Comparison of ENCODE assay signal across 8 mouse cellular contexts in the genomic region with DNA sequence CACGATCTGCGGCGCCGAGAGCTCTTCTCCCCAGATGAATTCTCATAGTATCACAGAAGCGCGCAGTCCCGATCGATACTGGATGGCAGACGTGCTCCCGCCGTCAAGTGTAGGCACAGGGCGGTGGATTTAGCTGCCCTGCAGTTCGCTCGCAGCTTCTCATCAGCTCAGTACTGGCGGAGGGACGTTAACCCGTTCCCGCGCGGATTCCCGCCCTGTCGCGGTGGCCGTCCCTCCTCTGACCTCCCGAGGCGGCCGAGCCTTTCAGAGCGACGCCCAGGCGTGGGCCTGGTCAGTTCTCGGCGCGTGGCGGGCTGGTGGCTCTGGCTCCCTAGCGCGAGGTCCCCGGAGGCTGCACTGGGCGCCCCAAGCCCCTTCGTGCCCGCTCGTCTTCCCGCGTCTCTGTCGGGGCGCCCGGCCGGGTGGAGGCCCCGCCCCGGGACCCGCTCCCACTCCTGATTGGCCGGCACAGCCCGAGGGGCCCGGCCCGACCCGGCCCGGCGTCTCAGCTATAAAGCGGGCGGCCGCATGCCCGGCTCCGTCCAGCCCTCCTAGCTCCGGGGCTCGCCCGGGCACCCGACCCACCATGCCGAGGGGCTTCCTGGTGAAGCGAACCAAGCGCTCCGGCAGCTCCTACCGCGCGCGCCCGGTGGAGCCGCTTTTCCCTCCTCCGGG. TPM values are rescaled to one million over a fixed set of nuclear protein-coding genes. Genes with fewer than 3 reads are reported as not detected.
DNase-seq lines count a peak whose midpoint lies in the region; ATAC-seq and TF ChIP-seq lines count a peak whose summit lies in the region.

A gene (plus strand): TSS at position 541 of the 675 bp plus-strand sequence.

- no peak for TF ChIP-seq POLR2A in kidney, adult 2 months (IDR thresholded peaks at IDR 0.05; ENCODE audit: low read depth, low read length)
- no peak for TF ChIP-seq POLR2A in brain, embryonic 14.5 days (IDR thresholded peaks at IDR 0.05; ENCODE audit: borderline replicate concordance, extremely low read depth, insufficient read depth, insufficient read length, poor library complexity, severe bottlenecking)

- H3K4me1 ChIP-seq in kidney, adult 2 months (ENCODE audit: control insufficient read depth, insufficient read depth, low read length): no peaks in the 10 kb centered on the region
- H3K4me1 ChIP-seq in ES-E14 (ENCODE audit: control insufficient read depth in 2 of 2, insufficient read depth in 2 of 2, low read length in 2 of 2, poor library complexity in 1 of 2): no peaks in the 10 kb centered on the region
- H3K4me1 ChIP-seq in heart, postnatal 0 days (ENCODE audit: control insufficient read depth, insufficient read depth): peaks cover 14% of the 10 kb centered on the region
- H3K4me1 ChIP-seq in liver, embryonic 13.5 days (replicated peaks): peaks cover 23% of the 10 kb centered on the region
- peaks cover 5% of the 10 kb centered on the region; the same call in 1 of the 2 replicates for H3K4me1 ChIP-seq in stomach, postnatal 0 days (replicated peaks; ENCODE audit: control insufficient read depth, insufficient read depth)

- in situ Hi-C loops in ES-E14 (cut with MboI; ENCODE audit: low sequenced_read_pairs in 2 of 2, unreplicated experiment in 2 of 2): no loop called here

- H3K9me3 ChIP-seq in ES-E14 (ENCODE audit: control insufficient read depth, insufficient read depth, low read depth, low read length): no peaks in the 10 kb centered on the region
- H3K9me3 ChIP-seq in heart, postnatal 0 days (replicated peaks; ENCODE audit: control insufficient read depth, low read length): no peaks in the 10 kb centered on the region
- no peaks in the 10 kb centered on the region for H3K9me3 ChIP-seq in liver, embryonic 13.5 days (replicated peaks)
- H3K9me3 ChIP-seq in stomach, postnatal 0 days (ENCODE audit: control insufficient read depth, low read length): no peaks in the 10 kb centered on the region

- TF ChIP-seq CTCF in kidney, adult 2 months (conservative IDR thresholded peaks at IDR 0.05; ENCODE audit: insufficient read depth, insufficient read length, low read depth, low read length): no peak
- TF ChIP-seq CTCF in brain, embryonic 14.5 days (IDR thresholded peaks at IDR 0.05; ENCODE audit: borderline replicate concordance, extremely low read depth, insufficient read depth, insufficient read length): no peak
- TF ChIP-seq CTCF in heart, postnatal 0 days (IDR thresholded peaks at IDR 0.05; ENCODE audit: low read depth): no peak
- TF ChIP-seq CTCF in stomach, postnatal 0 days (IDR thresholded peaks at IDR 0.05; ENCODE audit: low read depth): no peak

- H3K27ac ChIP-seq in kidney, adult 2 months (ENCODE audit: insufficient read depth, low read depth, low read length): no peak within 1 kb of the TSS
- H3K27ac ChIP-seq in ES-E14 (ENCODE audit: insufficient read depth, low read depth, low read length, poor library complexity, severe bottlenecking): no peak within 1 kb of the TSS
- H3K27ac ChIP-seq in heart, postnatal 0 days (ENCODE audit: low read depth): no peak within 1 kb of the TSS
- H3K27ac ChIP-seq in liver, embryonic 13.5 days: no peak within 1 kb of the TSS
- H3K27ac ChIP-seq in stomach, postnatal 0 days (replicated peaks): no peak within 1 kb of the TSS

- 1% methylated on average over 76 of the region's 77 CpGs for WGBS in kidney, adult 2 months
- under 1% methylated on average over 76 of the region's 77 CpGs for WGBS in heart, postnatal 0 days
- WGBS in liver, embryonic 13.5 days (ENCODE audit: insufficient replicate concordance): 1% methylated on average over 70 of the region's 77 CpGs
- WGBS in stomach, postnatal 0 days: 1% methylated on average over 74 of the region's 77 CpGs

- 0 out of 2 replicates have a peak within 1 kb of the TSS, but pooled peaks have one; percentile 4 for H3K9ac ChIP-seq in ES-E14 (ENCODE audit: insufficient read depth, low read depth, low read length, poor library complexity, severe bottlenecking)
- no peak within 1 kb of the TSS for H3K9ac ChIP-seq in heart, postnatal 0 days (replicated peaks; ENCODE audit: low read depth, low read length)
- H3K9ac ChIP-seq in liver, embryonic 13.5 days: no peak within 1 kb of the TSS
- no peak within 1 kb of the TSS for H3K9ac ChIP-seq in stomach, postnatal 0 days (ENCODE audit: low read length)

- H3K4me2 ChIP-seq in heart, postnatal 0 days (ENCODE audit: low read depth, low read length): peak within 1 kb of the TSS; percentile 64
- peak within 1 kb of the TSS; percentile 72 for H3K4me2 ChIP-seq in liver, embryonic 13.5 days
- H3K4me2 ChIP-seq in stomach, postnatal 0 days (replicated peaks; ENCODE audit: low read depth): peak within 1 kb of the TSS; percentile 61

- no peak for ATAC-seq in heart, postnatal 0 days (ENCODE audit: insufficient read depth, low read depth)
- ATAC-seq in liver, embryonic 13.5 days (ENCODE audit: low read depth): no peak
- ATAC-seq in stomach, postnatal 0 days (ENCODE audit: low FRiP score, low TSS enrichment): peak; percentile 33; the same call in 1 of the 2 replicates

- DNase-seq in kidney, postnatal 14 days: peak; percentile 4
- DNase-seq in kidney, adult 2 months: no peak
- peak; percentile 28 for DNase-seq in ES-E14 (ENCODE audit: low read depth, low spot score)
- peak; percentile 40 for DNase-seq in brain, embryonic 14.5 days (ENCODE audit: low read depth)
- no peak for DNase-seq in heart, postnatal 0 days (ENCODE audit: low spot score)
- DNase-seq in liver, embryonic 13.5 days: no peak
- DNase-seq in stomach, postnatal 0 days (ENCODE audit: low spot score): no peak
- no peak for DNase-seq in spleen, postnatal 10 days (ENCODE audit: low spot score in 2 of 2)

- no peak for TF ChIP-seq EP300 in heart, postnatal 0 days (IDR thresholded peaks at IDR 0.05; ENCODE audit: low read depth)
- TF ChIP-seq EP300 in stomach, postnatal 0 days (optimal IDR thresholded peaks at IDR 0.05): no peak

- H3K4me3 ChIP-seq in kidney, adult 2 months (ENCODE audit: insufficient read depth, low read depth, low read length): no peak within 1 kb of the TSS
- peak within 1 kb of the TSS; percentile 65 to 74 for H3K4me3 ChIP-seq in ES-E14 (ENCODE audit: insufficient read depth in 1 of 2, low read depth in 1 of 2, low read length in 2 of 2, poor library complexity in 1 of 2, severe bottlenecking in 1 of 2)
- H3K4me3 ChIP-seq in heart, postnatal 0 days (ENCODE audit: low read depth, low read length): peak within 1 kb of the TSS; percentile 48
- H3K4me3 ChIP-seq in liver, embryonic 13.5 days (replicated peaks): peak within 1 kb of the TSS; percentile 55
- peak within 1 kb of the TSS; percentile 36 for H3K4me3 ChIP-seq in stomach, postnatal 0 days (ENCODE audit: low read depth, low read length)

- peaks cover 2% of the 10 kb centered on the region; the same call in 1 of the 2 replicates for H3K27me3 ChIP-seq in kidney, adult 2 months (replicated peaks; ENCODE audit: control insufficient read depth, insufficient read depth, low read length)
- H3K27me3 ChIP-seq in heart, postnatal 0 days (ENCODE audit: control insufficient read depth, insufficient read depth, low read length): peaks cover 46% of the 10 kb centered on the region
- H3K27me3 ChIP-seq in liver, embryonic 13.5 days: peaks cover 65% of the 10 kb centered on the region
- H3K27me3 ChIP-seq in stomach, postnatal 0 days (ENCODE audit: control insufficient read depth, insufficient read depth, low read length): peaks cover 19% of the 10 kb centered on the region; the same call in 1 of the 2 replicates

- H3K36me3 ChIP-seq in kidney, adult 2 months (ENCODE audit: control insufficient read depth, insufficient read depth, low read length): no peaks in the 10 kb centered on the region
- no peaks in the 10 kb centered on the region for H3K36me3 ChIP-seq in ES-E14 (ENCODE audit: control insufficient read depth, insufficient read depth, low read length, poor library complexity, severe bottlenecking)
- peaks cover 8% of the 10 kb centered on the region; the same call in 1 of the 2 replicates for H3K36me3 ChIP-seq in heart, postnatal 0 days (replicated peaks; ENCODE audit: control insufficient read depth, insufficient read depth, low read length)
- no peaks in the 10 kb centered on the region for H3K36me3 ChIP-seq in liver, embryonic 13.5 days
- no peaks in the 10 kb centered on the region for H3K36me3 ChIP-seq in stomach, postnatal 0 days (ENCODE audit: control insufficient read depth, insufficient read depth, low read length)

TF ChIP-seq in ES-E14, 5 proteins besides CTCF, POLR2A, EP300 and RAD21:
- no peak for TF ChIP-seq CHD2 (IDR thresholded peaks at IDR 0.05; ENCODE audit: low read depth, low read length)
- no peak for TF ChIP-seq ZC3H11A (IDR thresholded peaks at IDR 0.05; ENCODE audit: borderline replicate concordance, low read depth, low read length)
- no peak for TF ChIP-seq MAFK (IDR thresholded peaks at IDR 0.05; ENCODE audit: insufficient read depth, low read depth, low read length)
- TF ChIP-seq HCFC1 (IDR thresholded peaks at IDR 0.05; ENCODE audit: borderline replicate concordance, insufficient read depth, low read length): no peak
- no peak for TF ChIP-seq ZNF384 (IDR thresholded peaks at IDR 0.05; ENCODE audit: low read depth, low read length)

RNA-seq across cellular contexts. Expression of the gene that starts here (rescaled TPM):
- polyA plus RNA-seq in kidney, adult 2 months (2012; rRNA removed): 0.09 TPM in 1 of 2 replicates, not detected in the other
- total RNA-seq in ES-E14 (2012; rRNA removed): 0.16 TPM in 1 of 2 replicates, not detected in the other
- polyA plus RNA-seq in brain, embryonic 14.5 days (2012; rRNA removed): 1.1 and 2.0 TPM in 2 replicates
- not detected in 2 replicates for total RNA-seq in heart, postnatal 0 days (2014; rRNA removed; ENCODE audit: low replicate concordance)
- not detected in 2 replicates for polyA plus RNA-seq in heart, postnatal 0 days (2015; fragmentation: Nextera tagmentation; extraction: Ambion mirVana)
- not detected in 2 replicates for polyA plus RNA-seq in liver, embryonic 13.5 days (2015; fragmentation: Nextera tagmentation; extraction: Ambion mirVana)
- polyA plus RNA-seq in stomach, postnatal 0 days (2015; fragmentation: Nextera tagmentation; extraction: Ambion mirVana): 0.04 and 0.10 TPM in 2 replicates

Comparison
In these comparisons a context has a peak if more than half of its experiments do, and no peak if none do; other contexts are left out.
1. DNase-seq: peak in kidney, postnatal 14 days (single experiment) and brain, embryonic 14.5 days (single experiment); none in kidney, adult 2 months (single experiment), heart, postnatal 0 days (single experiment), liver, embryonic 13.5 days (single experiment), stomach, postnatal 0 days (single experiment) and spleen, postnatal 10 days (0 of 2).
2. Peak in DNase-seq, H3K4me3 ChIP-seq and H3K9ac ChIP-seq in ES-E14; RNA of the gene not detected or under 1 TPM.
3. Peak in ATAC-seq, H3K4me3 ChIP-seq and H3K4me2 ChIP-seq in stomach, postnatal 0 days; RNA of the gene not detected or under 1 TPM.
4. Peak in every context shown above with its lines, with median percentiles within 50 percentile points of each other: H3K4me2 ChIP-seq.